Mouse (Mus musculus): ENCODE measurements around the gene Fancc.

The Fancc gene

DNA sequence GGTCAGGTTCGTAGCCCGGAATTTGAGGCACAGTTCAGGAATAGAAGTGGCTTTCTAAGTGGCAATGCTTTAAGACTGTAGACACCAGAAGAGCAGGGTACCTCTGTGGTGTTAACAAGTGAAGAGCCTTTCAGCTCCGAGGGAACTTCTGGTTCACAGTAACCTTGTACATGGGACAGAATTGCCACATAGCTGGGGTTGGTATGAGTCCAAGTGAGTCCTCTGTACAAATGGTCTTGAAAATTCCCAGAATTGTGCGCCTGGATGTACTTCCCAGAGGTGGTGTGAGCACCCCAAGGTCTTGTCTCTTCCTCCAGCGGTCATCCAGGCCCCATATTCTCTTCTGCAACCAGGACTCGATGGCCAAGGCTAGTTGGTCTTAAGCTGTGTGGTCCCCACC is 206.1 kb downstream of the Fancc start:
- no peak for DNase-seq (ENCODE audit: low read depth, low spot score)

DNA sequence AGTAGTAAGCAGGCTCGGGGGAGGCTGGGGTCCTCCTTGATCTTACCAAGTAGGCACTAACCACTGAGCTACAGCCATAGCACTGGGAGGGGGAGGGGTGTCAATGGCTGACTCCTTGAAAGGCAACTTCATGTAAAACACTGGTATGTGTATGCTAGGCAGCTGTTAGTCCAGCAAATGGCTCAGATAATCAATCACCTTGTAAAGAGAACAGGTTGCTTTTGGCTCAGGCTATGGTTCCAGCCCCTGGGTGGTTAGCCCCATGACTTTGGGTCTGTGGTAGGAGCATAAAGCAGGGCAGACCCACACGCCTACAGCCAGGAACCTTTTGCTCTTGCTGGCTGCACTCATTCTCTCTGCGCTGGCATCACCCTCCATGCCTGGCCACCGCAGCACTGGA is 207.0 kb downstream of the Fancc start:
- DNase-seq (ENCODE audit: low read depth, low spot score) = no peak

DNA sequence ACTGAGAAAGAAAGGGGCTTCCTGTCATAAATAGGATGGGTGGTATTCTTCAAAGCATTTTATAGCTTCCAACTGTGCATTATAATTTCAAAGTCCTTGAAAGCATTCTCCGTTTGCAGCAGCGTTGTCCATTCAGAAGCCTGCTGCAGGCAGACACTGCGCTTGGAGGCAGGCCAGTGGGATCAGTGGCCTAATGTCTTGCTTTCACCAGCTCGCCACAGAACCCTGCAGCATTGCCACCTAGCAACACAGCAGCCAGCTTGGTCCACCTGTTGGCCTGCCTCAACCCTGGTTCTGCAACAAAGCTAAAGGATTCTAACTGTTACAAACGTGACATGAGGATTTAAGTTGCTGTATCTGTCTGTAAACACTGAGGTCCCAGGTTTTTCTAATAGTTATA is 207.4 kb downstream of the Fancc start:
- no peak for DNase-seq (ENCODE audit: low read depth, low spot score)

DNA sequence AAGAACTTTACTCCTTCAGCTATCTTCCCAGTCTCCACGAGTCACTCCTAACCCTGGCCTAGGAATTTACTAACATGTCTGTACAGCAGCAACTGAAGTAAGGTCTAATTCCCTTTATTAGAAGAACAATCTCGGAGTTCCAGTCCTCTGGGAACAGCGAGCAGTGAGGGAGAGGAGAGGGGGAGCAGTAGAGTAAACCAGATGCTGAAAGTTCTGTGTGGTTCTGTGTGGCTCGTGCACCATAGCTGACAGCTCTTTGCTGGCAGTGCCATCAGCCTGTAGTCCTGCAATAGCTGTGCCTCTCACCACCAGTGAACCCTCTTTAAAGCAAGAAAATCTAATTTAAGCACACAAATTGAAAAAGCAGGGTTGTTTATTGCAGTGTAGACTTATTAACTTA is 207.9 kb downstream of the Fancc start:
- no peak for DNase-seq (ENCODE audit: low read depth, low spot score)

DNA sequence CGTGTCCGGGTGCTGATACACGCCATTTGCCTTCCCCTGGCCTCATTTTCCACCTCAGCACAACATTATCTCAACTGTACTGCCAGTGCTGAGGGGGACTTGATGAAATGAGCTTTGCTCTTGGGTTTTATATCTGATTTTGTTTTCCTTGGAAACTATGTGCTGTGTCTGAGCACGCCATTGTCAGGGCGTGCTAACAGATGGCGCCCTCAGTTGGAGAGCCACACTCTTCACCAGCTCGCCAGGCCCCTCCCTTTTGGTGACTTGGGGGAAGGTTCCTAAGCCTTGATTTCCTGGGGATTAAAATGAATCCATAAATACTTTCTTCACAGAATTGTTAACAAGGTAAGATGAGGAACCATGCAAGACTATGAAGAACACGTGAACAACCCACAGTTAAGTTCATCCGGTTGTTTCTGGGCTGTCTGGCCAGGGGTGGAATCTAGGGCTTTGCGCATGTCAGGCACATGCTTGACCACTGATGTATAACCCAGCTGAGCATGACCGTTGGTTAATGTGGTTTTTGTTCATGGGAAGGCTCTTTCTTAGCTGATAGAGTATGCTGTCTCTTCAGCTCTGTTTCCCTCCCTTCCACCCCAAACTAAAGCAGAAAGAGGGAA is 210.5 kb downstream of the Fancc start:
- no peak for DNase-seq (ENCODE audit: low read depth, low spot score)

DNA sequence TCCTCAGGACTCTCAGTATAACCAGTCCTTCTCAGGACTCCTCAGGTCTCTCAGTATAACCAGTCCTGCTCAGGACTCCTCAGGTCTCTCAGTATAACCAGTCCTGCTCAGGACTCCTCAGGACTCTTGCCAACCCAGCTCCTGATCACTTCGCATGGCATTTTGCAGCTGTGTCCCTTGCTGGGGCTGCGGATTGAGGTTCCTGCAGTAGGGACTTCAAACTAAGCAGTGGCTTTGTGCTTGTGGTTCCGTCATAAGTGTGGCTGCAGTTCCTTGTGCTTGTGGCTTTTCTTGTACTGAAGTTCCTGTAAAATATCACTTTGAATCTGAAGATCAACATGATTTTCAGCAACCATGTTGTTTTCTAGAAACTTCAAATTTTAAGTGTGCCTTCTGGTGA is 212.3 kb downstream of the Fancc start:
- no peak for DNase-seq (ENCODE audit: low read depth, low spot score)

DNA sequence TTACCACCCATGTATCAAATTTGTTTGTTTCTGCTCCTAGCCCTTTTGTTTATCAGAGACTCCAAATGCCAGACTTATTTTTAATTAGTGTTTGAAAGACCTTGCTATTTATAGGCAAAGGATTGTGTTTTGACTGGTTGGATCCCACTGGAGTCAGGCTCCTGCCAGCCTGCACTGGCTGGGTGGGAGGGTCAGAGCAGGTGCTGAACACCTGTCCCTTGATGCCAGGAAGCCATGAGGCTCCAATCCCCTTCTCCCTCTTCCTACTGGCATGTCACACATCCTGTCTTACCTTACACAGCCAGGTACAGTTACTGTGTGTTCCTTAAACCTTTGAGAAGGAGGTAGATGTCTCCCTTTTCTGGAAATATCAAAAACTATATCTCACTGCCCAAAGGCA is 213.8 kb downstream of the Fancc start:
- DNase-seq (ENCODE audit: low read depth, low spot score) = no peak

DNA sequence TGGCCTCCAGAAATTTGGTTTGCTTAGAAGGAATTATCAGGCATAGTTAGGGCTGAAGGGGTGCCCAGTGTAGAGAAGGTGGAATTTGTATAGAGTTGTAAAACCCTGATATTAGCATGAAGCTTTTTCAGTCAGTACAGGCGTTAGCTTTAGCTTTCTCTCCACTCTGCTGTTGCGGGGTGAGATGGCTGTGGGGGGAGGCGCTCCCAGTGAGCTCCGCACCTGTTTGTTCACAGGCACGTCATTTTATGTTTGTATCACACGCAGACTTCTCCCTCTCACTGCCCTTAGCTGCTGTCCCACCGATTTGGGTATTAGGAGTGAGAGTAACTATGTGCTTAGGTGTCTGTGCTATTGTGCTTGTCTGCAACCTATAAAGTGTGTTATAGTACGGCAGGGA is 215.9 kb downstream of the Fancc start:
- DNase-seq (ENCODE audit: low read depth, low spot score) = no peak

DNA sequence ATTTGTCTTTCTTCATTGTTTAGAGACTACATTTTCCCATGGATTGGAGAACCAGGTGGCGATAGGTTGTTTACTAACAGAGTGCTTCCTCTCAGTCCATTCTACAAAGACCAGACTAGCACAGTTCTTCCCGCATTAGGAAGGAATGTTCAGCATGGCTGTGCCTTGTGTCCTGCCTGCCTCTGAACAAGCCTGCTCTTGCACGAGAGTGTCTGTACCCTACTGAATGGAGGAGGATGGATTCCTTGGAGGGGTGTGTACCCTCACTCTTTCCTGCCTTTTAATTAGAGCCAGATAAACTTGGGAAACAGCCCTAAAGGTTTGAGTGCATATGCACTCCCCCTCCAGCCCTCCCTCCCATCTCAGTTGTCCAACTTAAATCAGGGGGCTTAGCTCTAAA is 216.7 kb downstream of the Fancc start:
- no peak for DNase-seq (ENCODE audit: low read depth, low spot score)

DNA sequence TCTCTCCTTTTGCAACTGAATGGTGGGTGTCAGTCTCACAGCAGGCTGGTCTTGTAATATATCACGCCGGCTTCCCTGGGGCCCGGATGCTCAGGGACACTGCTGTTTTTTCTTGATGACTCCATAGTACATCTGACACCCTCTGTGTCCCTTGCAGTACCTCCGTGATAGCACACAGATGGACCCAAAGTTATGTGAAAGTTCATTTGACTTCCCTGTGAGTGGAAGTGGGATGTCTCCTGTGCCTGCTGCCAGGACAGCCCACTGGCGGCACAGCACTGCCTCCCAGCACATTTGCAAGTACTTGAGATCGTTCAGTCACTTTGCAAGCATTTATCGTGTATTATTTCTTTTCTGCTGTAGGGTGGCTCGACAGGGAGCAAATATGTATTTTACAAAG is 217.3 kb downstream of the Fancc start:
- no peak for DNase-seq (ENCODE audit: low read depth, low spot score)

DNA sequence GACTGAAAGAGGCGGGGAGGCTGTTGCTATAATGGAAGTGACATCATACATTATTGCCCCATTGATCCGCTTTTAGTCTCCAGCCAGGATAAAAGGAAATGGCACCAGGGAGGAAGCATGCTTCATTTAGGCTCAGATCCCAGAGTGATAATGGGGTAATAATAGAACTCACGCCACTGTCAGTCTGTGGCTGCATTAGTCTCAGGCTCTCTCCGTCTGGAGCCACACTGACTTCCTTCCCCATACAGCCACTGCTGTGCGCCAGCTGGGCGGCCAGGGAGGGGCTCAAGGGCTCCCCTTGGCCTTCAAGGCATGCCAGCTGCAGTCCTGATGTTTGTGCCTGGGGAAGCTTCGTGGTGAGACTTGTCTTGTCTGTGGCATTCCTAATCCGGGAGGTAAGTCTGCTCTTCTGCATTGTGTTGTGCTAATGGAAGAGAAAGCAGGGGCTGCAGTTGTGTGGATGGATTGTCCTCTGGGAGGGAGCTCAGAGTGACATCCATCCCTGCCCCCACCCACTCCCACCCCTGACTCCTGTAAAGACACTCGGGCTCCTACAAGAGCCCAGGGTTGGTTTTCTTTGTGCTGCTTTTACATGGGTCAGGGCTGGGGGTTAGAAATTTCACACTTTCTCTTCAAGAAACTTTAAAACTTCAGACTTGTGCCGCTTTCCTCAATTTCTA is 218.1 kb downstream of the Fancc start:
- DNase-seq (ENCODE audit: low read depth, low spot score) = no peak

DNA sequence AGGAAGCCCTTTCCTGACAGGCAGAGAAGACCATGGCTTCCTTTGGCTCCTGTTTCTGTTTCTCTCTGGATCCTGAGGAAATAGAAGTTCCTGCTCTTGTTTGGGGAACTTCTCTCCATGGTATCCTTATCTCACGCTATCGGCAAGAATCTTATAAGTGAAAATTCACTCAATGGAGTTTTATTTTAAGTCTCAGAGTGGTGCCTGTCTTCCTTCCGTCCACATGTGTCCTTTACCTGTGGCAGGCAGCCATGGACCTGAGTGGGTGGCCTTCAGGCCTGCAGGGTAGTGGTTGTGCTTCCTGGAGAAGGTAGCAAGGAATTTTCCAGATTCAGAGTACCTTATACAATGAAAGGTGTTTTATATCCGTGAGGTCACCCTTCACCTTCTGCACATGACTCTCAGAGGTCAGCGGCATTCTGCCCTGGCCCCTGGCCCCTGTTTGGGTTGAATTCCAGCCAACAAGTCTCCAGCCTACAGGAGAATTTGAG is 218.9 kb downstream of the Fancc start:
- DNase-seq (ENCODE audit: low read depth, low spot score) = no peak

DNA sequence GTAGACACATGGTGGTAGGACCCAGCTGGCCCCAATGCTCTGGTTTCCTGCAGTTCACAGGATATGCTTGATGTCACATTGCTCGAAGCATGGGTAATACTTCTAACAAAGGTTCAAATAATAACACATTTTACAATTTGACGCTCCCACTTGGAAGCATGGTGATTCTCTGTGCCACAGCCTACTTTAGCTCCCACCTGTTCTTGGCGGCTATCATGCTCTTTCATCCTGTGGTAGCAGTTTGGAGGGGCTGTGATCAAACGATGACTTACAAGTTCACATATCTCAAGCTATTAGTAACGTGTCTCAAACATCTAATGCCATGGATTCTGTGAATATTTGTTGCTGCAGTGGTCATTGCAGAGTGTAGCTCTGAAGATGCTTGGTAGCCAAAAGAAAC is 219.8 kb downstream of the Fancc start:
- DNase-seq (ENCODE audit: low read depth, low spot score) = no peak

DNA sequence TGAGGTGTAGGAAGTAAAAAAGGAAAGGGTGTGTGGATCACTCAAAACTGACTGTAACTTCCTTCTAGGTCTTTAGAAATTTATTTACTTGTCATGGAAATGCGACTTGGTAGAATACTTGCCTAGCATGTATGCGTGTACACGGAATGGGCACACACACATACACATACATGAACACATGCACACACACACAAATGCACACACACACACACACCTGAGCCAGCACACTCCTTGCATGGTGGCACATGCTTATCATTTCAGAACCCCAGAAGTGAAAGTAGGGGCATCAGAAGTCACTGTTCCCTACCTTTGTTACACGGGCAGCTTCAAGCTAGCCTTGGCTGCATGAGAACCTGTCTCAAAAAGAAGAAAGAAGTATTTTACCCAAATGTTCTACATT is 220.7 kb downstream of the Fancc start:
- DNase-seq (ENCODE audit: low read depth, low spot score) = no peak

DNA sequence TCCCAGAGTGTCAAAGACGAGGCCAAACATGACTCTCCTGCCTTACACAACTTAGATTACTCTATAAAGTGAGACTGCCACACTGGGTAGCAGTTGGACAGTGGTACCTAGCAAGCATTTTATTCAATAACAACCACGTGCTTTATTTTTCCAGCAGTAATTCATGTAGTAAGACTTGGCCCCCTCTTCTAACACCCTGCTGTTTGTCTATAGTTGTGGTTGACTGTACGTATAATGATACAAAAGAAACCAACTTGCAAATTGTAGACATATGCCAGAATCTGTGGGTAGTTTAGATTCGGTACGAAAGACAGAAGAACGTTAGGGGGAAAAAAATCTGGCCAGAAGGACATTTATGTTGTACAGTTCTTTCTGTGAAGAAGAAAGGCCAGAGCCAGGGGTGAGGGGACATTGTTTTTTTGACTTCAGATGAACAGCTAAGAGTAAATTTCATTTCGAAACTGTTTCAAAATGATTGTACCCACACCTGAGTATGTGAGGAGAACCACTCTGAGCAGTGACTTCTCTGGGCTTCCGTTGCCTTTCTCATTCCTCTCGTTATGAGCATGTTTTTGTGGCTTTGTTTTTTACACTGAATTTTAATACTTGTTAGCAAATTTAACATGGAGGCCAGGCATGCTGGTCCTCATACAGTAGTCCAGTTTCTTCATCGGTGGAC is 222.5 kb downstream of the Fancc start:
- DNase-seq (ENCODE audit: low read depth, low spot score) = no peak

DNA sequence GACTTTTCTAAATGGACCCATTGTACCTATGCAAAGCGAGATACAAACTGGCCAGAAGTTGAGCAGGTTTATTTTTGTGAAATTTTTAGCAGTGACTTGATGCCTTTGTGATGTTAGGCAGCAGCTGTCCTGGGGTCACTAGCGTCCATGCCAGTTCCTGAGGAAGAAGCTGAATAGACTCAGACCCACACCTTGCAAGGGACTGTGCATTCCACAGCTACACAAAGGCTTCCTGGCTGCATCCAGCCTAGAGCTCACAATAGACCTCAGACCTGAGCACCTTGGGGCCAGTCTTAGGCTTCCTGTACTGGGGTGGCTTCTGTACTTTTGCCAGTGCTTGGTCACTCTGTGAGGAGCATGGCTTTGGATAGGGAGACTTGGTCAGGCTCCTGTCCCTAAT is 223.2 kb downstream of the Fancc start:
- no peak for DNase-seq (ENCODE audit: low read depth, low spot score)

DNA sequence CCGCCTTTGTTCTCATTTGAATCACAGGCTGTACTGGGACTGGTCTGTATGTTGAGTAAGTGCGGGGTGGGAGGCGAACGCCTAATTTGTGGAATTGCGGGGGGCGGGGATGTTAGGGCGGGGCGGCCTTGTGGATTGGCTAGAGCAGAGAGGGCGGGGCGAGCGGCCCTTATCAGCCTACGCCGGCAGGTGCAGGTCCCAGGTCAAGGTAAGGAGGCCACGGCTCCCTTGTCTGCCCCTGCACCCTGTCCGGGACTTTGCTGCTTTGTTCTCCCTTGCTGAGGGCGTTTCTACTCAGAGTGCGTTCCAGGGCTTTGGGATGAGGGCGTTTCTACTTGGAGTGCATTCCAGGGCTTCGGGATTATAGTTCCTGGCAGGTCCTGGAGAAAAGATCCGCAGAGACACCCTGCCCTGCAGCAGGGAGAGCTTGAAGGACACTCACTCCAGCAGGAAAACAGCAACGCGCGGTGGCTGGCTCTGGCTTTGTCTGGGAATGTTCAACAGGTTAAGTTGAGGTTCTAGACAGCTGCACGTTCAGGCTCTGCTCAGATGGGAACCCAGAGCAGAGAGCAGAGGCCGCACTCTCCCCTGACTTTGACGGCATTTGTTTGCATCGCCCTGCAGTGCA is 224.4 kb downstream of the Fancc start:
- peak; percentile 87 for DNase-seq (ENCODE audit: low read depth, low spot score)

DNA sequence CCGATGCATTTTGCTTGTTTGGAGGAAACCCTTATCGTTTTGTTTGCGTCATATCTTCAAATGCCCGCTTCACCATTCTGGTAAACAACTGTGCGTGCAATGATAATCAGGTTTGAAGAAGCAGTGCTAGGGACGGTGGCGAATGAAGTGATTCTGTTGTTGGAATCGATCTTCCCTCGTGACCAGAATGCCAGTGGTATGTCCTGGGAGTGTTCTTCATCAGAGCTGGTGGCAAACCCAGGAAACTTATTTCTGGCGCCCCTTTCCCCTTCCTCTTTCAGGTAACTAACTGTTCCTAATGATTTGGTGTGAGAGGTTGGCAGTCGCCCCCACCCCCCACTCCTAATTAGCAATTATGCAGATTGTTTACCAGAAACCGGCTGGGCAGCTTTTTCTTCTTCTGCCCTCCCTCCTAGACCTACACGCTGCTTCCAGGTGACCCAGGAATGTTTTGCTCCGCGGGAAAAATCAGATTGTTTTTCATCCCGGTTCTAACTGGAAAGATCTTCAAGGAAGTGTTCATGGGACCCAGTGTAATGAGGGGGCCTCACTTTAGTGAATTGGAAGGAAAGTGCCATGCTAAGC is 225.0 kb downstream of the Fancc start:
- DNase-seq (ENCODE audit: low read depth, low spot score) = no peak

DNA sequence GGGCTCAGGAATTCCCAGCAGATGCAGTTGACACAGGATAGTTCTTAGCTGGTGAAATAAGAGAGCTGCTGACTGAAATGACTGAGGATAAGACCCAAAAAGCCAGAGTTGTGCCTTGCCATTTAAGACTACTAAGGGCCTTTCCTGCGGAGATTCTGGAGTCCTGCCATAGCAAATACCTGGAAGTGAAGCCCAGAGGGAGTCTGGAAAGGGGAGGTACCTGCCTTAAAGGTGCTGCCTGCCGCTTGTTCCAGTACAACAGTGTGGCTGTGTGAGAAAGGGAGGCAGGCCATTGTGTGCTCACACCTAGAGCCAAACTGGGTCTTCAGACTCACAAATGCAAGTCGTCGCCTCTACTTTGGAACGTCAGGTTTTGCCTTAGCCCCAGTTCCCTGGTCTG is 226.9 kb downstream of the Fancc start:
- no peak for DNase-seq (ENCODE audit: low read depth, low spot score)

DNA sequence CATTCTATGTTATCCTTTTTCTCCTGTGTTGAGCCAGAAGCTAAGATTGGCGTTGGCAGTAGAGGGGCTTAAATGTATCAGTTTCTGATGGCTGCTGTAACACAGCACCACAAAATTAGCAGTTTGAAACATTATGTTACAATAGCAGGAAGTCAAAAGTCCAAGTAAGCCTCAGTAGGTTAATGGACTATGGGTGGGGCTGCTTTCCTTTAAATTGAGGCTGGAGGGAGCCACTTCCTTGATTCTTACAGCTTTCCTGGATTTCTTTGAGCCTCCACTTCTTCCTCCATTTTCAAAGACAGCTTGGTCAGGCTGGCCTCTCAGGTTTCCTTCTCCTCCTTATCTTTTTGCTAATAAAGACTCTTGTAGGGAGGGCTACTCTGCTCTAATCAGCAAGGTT is 228.3 kb downstream of the Fancc start:
- DNase-seq (ENCODE audit: low read depth, low spot score) = no peak

DNA sequence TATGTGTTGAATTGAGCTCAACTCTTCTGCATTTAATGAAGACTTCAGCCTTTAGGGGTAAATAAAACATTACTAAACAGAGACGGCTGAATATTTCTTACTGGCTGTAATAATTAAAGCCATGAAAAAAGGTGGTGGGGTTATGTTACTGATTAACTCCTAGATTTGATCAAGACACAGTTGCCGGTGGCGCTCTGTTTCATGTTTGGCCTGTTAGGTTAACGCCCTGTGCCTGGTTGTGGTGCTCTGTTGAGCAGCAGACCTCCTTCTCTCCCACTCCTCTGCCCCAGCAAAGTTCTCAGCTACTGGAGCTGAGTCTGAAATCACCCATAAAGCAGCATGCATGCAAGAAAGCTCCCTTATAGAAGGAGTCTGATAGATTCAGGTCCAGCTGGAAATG is 228.7 kb downstream of the Fancc start:
- DNase-seq (ENCODE audit: low read depth, low spot score) = no peak

Data from WW6 (cell line).